Mouse (Mus musculus) liver, adult 2 months (tissue): Measurements from ENCODE around the gene Mrm2.

Experiments
- CTCF ChIP-seq: fragments of 200-500 bp; IDR thresholded peaks from 2 replicates; pipeline ENCODE4 v1.5.1; 2011; ENCODE audit warnings: low read depth, low read length, control low read depth
- POLR2A ChIP-seq: fragments of 200-500 bp; IDR thresholded peaks from 2 replicates; pipeline ENCODE4 v1.6.1; 2011; ENCODE audit warnings: low read length, control low read depth; ENCODE audit not compliant: insufficient read depth; ENCODE audit errors: extremely low read depth

- TF ChIP-seq CTCF (no peak), POLR2A (no peak)
These were observed 28.4 kb upstream of the Mrm2 start for GRCm38 (mm10) chr5:140359930-140360674.
